Mouse (Mus musculus) left cerebral cortex, adult 18-20 months (tissue): ENCODE data around the gene Pnpla3. TPM values are rescaled to one million over a fixed set of nuclear protein-coding genes. Genes with fewer than 3 reads are reported as not detected.
"Not testable (repeated sequence)": the region's sequence is repeated elsewhere in the genome, so short reads cannot be mapped to it uniquely, and the experiment has no call there.

Experiments
- DNase-seq, 2 experiments: peaks; one replicate each; pipeline ENCODE4 v3.0.0; 2021 to 2022; ENCODE audit warnings: low spot score in 2 of 2, mixed read lengths in 1 of 2
- long read RNA-seq, 2 experiments: library from polyadenylated mRNA; stranded (forward); transcript quantifications; one replicate each; pipeline ENCODE4 v2.0.0; 2021
- total RNA-seq, 2 experiments: library from RNA; stranded (reverse); gene quantifications; 2 replicates each; pipeline ENCODE4 v1.2.3; 2021

Pnpla3 gene
- total RNA-seq: 10 to 100 TPM in 1 of 2 experiments, 1 to 10 TPM in 1; 7.9 to 13.6 TPM
- long read RNA-seq, experiment 1, partial matches to known transcripts: 3 of 8 reads
- long read RNA-seq, experiment 1, other reads (novel, unspliced or antisense): 3 of 8 reads
- long read RNA-seq, experiment 2, partial matches to known transcripts: 0 of 4 reads
- long read RNA-seq, experiment 2, other reads (novel, unspliced or antisense): 4 of 4 reads

- DNase-seq: peak; percentile 97
Observed at GRCm38 (mm10) chr15:84167600-84167999, at the start of gene Pnpla3. Gene Pnpla3, plus strand, starts transcription at chr15:84167837.

- DNase-seq: no peak
Observed at GRCm38 (mm10) chr15:84120612-84121011, 47.0 kb upstream of the Pnpla3 start.

GRCm38 (mm10) chr15:84121036-84121435 is 46.6 kb upstream of the Pnpla3 start:
- no peak for DNase-seq

- DNase-seq: no peak
Observed at GRCm38 (mm10) chr15:84123075-84123474, 44.6 kb upstream of the Pnpla3 start, which contains the start of gene Pnpla5. Gene Pnpla5, minus strand, starts transcription at chr15:84123175.

- no peak for DNase-seq
Observed at GRCm38 (mm10) chr15:84124086-84124485, 43.6 kb upstream of the Pnpla3 start.

DNA sequence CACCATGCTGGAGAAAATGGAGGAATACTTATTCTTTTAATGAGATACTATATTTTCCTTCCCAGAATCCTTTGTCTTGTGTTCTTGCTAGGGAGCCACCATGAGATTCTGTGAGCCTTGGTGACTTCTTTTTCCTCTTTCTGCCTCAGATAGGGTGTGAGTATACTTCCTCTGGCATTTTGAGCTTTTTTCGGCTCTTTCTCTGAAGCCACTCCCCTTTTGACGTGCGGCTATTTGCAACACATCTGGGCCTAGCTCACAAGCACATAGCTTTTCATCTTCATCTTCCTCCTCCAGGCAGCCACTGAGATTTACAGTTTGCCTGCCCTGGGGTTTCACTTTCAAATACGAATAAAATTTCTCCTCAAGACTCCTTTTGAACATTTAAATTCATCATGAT is 41.2 kb upstream of the Pnpla3 start:
- DNase-seq: no peak

DNA sequence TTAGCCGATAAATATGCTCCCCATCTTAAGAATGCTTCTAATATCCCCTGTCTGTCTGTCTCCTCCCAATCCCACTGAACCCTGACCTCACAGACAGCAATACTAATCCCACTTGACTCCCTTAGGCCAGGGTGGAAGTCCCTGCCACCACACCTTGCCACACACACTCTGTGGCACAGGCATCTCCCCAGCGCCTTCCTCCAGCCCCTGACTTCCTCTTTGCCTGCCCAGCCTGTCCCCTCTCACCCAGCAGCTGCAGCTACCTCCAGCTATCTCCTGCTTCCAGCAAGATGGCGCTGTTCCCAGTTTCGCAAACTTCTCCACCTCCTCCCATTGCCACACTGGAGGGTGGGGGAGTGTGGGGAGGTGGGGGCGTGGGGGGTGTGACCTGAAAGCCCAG is 40.8 kb upstream of the Pnpla3 start:
- DNase-seq: no peak

- peak in 1 of 2 experiments; percentile 5 for DNase-seq
Observed at GRCm38 (mm10) chr15:84131096-84131786, 36.4 kb upstream of the Pnpla3 start.

DNA sequence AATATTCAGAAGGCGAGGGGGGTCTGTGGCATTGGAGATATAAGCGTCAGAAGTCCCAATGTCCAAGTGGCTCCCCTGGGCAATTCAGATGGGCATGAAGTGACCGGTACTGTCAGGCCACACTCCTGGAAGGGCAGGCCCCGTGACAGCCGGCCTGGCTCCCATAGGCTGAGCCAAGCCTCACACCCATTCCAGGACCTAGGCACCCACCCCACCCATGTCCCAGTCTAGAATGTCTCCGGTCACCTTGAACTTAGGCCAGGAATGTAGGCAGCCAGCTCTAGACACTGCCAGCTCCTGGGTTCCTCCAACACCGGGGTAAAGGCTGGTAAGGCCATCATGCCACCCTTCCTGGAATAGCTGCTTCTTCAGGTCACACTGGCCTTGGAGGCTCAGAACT is 35.7 kb upstream of the Pnpla3 start:
- DNase-seq: no peak

GRCm38 (mm10) chr15:84133440-84133839 is 34.2 kb upstream of the Pnpla3 start:
- no peak for DNase-seq

- no peak for DNase-seq
Observed at GRCm38 (mm10) chr15:84135472-84135871, 32.2 kb upstream of the Pnpla3 start.

DNA sequence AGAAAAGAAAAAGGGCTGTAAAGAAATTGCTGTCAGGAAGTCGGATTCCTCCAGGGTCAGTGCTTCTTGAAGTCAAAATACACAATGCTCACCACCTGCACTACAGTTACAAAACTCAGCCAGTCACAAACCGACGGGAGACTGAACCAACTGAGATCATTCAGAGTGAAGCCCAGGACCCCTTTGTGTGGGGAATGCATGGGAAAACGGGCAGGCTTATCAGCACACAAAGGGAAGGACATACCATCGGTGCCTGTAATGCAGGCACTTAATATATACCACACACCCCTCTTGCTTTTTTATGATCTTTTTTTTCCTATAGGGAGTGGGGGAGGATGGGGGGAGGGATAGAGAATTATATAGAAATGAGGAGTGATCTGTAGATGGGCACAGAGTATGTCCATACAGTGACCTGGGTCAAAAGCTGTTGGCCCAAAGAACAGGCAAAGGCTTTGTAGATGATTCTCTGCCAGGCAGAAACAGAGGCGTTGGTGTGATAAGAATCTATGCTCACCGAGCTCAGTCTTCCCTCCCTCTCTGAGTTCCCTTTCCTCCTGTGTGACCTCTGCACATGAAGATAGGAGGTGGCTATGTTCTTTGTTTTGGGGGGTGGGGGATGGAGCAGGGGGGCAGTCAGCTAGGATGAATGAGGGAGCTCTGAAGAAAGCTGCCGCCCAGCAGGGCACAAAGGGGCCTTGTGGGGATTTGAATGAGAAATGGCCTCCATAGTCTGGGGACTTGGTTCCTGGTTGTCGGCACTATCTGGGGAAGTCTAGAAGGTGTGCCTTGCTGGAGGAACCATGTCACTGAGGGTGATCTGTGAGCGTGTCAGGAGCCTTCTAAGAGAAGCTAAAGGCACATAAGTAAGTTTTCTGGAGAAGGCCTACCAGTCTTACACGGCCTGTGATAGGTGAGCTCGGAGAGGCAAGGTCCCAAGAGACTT is 30.9 kb upstream of the Pnpla3 start:
- DNase-seq: no peak

- DNase-seq: no peak
Observed at GRCm38 (mm10) chr15:84139592-84140005, 28.0 kb upstream of the Pnpla3 start.

GRCm38 (mm10) chr15:84140109-84140508 is 27.5 kb upstream of the Pnpla3 start:
- no peak for DNase-seq

DNA sequence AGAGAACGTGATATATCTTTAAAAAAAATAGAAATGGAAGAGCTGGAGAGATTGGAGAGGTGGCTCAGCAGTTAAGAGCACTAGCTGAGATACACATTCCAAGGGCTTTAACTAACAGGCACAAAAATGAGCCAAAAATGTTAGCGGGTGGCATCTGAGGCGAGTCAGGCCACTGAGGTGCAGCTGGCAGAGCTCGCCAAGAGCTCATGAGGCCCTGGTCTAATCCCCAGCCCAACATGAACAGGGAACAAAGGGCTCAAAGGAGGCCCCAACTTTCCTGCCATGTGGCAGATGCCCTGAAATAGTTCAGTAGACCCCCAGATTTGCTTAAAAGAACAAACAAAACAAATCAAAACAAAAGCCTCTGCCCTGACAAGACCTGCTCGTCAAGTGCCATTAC is 26.7 kb upstream of the Pnpla3 start:
- no peak for DNase-seq

DNA sequence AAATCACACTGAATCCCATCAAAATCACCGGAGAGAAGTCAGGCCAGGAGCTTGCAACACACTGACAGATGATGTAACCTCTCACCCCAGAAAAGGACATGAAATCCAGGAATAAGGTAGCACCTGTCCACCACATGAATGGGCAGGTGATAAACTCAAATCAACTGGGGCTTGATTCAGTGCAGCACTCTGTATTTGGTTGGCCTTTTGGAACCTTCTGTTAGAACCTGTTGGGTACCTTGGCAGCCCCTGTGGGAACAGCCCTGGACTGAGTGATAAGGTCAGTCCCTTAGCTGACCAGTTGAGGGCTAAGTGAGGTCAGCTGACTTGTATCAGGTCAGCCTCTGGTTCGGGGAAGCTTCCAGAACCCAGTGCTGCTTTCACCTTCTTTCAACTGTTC is 11.5 kb upstream of the Pnpla3 start:
- DNase-seq: no peak

DNA sequence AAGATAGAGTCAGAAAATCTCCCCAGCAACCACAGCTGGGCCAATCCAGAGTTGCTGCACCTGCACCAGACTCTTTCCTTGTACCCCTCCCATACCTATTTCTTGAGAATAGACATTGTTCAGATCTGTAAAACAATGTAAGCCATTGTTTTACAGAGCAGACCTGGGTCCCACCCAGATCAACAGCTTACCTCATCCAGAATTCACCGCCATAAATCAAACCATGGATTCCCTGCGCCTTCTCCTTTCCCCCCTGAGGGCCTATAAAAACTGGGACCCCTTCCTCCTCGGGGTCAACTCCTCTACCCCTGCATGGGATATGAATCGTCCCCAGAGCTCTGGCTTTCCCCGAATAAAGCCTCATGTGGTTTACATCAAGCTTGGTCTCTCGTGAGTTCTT is 10.1 kb upstream of the Pnpla3 start:
- not testable (repeated sequence) for DNase-seq

GRCm38 (mm10) chr15:84161871-84162270 is 5.8 kb upstream of the Pnpla3 start:
- no peak for DNase-seq

DNA sequence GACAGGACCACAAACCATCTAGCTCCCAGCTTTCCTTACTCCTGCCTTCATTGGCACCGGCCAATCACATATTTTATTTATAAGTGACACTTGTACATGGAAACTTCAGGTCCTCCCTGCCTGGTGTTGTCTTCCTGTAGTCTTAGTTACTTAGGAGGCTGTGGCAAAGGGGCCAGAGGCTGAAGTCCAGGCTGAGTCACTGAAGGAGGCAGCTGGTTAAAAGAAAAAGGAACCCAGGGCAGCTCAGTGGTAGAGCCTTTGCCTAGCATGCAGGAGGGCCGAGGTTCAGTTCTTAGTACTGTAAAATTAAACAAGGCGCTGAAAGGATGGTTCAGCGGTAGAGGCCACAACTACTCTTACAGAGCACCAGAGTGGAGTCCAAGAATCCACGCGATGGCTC is 819 bp upstream of the Pnpla3 start:
- DNase-seq: no peak

DNA sequence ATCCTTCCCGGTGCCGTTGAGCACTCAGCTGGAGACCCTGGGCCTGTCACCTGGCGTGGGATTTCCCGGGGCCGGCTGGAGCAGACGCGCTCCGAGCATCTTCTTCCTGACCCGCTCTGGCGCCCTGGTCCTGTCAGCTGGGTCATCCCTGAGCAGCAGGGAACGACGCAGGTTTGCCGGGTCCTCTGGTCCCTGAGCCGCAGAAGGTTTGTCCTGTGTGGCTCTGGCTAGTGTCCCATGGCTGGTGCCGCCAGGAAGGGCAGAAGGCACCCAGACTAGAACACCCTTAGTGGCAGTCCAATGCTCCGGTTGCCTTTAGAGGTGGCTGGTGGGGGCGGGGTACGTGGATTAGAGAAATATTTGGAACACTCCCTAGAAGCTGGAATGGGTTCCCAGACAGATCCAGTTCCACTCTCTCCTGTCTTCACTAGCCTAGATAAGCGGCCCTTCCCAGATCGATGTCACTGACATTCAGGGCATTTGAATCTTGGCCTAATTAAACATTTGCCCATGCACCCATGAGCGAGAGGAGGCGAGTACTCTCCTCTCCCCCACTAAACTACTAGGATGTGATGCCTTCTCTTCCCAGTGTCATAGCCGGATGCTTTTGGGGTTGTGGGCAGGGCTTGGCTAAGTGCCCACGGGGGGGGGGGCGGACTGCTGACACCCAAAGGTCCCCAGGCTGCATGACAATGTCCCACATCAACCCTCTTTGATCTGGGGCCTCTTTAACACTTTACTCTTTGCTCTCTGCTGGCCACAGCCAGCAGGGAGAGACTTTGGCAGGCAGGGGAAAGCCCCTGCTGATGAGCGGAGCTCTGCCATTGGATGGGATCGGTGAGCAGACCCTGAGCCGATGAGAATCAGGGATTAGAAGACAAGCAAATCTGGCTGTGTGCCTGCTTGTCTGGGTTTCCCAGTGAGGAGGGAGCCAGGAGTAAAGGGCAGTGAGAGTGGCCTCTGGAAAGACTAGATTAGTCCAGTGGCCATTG is 829 bp downstream of the Pnpla3 start:
- peak in 1 of 2 experiments; percentile 33 for DNase-seq

DNA sequence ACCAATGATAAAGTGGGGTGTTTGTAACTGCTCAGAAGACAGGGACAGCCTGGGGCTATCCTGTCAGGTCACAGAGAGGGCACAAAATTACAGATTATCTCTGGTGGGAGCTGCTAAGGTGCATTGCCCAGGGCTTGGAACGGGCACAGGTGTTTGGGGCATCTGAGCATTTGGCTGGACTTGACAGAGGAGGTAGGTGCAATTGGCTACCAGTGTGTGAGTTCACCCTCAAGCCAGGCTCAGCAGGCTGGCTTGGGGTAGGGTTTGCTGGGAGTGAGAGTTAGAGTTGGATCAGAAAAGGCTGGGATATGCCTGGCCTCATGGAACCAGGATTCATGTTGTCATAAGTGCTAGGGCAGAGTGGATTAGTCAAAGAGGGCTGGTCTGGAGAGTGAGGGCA is 1.9 kb downstream of the Pnpla3 start:
- DNase-seq: no peak
